Mouse (Mus musculus) embryo, embryonic 9.5 days (tissue): Measurements from ENCODE around the gene Pum3.

Source experiments
- DNase-seq: peaks from one replicate; pipeline ENCODE4 v3.0.0-alpha.2; 2017; ENCODE audit errors: extremely low spot score

The Pum3 gene

DNA sequence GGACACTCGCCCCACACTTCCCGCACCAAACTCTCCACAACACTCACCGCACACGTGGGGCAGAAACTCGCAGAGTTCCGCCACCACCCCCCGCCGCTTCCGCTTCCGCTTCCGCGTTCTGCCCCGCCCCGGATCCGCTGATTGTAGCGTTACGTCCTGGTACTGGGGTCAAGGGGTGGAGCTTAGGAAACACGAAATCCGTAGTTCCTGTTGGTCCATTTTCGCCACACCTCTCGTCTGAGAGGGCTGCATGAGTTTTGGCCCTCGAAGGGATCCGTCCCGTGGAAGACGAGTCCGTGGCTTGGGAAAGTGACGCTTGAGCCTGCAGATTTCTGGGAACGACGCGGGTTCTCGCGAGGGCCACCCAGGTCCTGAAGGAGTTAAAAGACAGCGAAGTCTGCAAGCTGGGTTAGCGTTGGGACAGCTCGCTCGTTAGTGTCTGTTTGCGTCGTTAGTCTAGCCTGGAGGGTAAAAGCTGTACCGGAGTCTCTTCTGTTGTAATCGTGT lies at the start of gene Pum3:
TSS of gene Pum3 (minus strand) at position 81 of the 507 bp plus-strand sequence.
- peak; percentile 93 for DNase-seq

DNA sequence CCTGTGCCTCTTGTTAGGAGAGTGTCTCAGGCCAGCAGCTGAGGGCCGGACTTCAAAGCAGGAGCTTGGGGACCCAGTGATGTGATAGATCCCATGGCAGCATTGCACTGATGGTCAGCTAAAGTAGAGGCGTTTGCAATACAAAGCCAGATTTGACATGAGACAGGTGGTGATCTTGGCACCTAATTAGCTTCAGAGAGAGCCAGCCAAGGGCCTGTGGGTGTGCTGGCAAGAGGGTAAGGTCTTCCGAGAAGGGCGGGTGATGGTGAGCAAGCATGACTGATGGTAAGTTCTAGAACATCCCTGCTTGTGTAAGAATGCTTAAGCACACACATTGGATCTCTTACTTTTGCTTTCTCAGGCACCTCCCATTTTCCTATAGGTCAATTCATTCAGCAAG lies 37.1 kb upstream of the Pum3 start:
- DNase-seq = no peak

DNA sequence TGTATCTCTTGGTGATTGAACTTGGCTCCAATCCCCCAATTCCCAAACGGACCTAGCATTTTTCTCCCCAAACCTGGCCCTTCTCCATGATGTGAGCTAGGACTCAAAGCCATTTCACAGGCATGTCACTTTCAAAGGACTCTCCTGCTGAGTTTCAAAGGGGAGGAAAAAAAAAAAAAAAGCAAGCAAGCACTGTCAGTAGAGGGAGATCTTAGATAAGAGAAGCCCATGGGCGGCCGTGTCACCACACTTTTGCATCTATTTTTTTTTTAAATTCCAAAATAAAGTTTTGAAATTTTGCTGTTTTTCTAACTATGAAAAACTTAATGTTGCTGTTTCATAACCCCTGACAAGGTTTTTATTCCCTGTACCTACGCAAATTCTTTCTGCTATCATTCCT lies 33.0 kb upstream of the Pum3 start:
- DNase-seq = no peak

DNA sequence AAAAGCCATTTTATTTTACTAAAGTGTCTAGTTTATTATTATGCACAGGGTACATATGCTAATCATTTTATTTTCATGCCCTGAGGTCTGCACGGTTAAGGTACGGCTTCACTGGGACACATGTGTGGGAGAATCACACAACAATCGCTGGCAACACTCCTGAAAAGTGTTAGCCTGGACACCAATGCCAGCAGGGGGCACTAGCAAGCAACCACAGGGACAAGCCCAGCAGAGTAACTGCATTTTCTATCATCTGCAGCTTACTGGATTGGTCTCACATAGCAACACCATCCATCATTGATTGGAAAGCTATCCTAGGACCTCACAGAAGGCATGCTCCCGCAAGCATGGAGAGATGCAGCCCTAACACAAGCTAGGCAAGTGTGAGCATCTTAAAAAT lies 20.8 kb upstream of the Pum3 start:
- peak; percentile 64 for DNase-seq

DNA sequence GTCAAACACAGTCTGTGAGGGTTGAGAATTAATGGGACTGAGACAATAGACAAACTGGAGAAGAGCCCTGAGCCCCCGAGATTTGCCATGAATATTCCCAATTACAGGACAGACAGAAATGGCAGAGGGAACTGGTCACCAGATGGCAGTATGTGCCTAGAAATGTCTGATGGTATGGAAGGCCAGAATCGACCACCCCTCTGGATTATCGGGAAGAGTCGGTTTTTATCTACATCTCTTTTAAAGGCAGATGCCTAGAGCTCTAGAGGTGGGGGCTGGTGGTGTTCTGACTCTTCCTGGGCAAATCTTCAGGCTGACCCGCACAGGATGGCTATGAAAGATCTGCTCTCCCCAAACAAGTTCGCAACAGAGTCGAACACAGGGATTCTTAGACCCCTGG lies 17.9 kb upstream of the Pum3 start:
- DNase-seq = peak; percentile 63

DNA sequence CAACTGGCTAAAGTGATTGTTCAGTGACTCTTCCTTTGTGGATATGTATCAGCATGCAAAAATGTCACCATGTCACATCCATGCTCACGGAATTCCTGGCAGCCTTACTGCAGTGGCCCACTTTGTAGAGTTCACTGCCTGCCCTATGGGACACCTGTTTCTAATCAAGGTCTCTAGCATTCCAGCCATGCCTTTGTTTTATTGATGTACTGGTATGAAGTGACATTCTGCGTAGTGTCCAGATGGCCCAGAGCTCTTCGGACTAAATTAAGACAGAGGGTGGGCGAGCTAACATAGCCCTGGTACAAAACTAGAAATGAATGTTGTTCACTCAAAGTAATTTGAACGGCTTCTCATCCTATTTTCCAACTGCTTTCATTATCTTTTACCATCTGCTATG lies 11.5 kb upstream of the Pum3 start:
- no peak for DNase-seq

DNA sequence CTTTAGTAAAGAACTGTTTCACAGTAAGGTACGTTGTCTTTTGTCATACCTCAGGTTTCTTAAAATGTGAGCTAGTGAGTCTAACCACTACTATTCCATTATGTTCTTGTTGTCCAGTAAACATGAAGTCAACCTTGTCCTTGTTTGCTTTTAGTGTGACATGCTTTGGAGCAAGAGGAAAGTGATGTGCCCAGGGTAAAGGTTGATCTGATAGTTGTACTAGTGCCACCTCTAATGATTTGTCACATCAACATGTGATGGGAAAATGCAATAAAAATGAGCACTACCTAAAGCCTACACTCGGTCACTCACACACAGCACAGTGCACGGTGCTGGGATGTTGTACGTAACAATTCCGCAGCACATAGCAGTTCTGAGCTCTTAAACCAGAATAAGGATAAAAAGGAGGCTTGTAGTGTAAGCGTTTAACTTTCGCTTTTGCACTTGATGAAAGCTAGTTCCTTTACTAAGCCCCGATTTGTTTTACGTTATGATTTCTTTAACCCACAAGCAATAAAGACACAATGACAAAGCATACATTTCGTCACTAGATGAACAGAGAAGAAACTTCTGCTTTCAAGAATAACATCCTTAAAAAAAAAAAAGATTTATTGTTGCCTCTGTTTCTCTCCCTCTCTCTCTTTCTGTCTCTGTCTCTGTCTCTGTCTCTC lies 8.5 kb upstream of the Pum3 start:
- DNase-seq = no peak

DNA sequence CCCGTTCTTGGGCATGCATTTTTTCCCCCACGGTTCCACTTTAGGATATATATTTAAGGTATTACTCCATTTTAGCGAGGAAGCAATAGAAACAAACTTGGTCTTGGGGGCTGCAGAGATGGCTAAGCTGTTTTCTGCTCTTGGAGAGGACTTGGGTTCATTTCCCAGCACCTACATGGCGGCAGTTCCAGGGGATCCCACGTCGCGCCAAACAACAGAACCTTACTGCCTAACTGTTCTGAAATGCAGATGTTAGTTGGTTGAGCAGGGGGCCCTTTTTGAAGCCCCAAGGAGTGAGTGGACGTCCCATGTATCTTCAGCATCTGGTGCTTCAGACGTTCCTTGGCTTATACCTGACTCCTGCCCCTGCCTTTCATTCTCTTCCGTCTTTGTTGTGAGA lies 781 bp upstream of the Pum3 start:
- DNase-seq = no peak

DNA sequence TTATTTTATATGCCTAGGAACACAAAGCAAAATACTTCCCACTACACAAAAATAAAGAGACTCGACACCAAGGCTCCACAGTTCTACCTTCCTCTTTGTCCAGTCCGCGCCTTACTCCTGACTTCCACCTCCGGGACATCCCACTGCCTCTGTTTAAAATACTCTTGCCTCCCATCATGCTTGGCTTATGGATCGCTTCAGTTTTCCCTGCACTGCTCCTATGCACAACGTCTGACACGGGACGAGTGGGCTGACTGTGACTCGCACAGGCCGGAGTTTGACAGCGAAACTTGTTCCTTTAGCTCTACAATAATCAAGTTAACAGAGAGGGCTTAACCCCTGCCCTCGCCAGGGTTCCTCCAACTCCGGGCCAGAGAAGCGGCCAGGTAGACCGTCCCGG lies 344 bp downstream of the Pum3 start:
- no peak for DNase-seq

DNA sequence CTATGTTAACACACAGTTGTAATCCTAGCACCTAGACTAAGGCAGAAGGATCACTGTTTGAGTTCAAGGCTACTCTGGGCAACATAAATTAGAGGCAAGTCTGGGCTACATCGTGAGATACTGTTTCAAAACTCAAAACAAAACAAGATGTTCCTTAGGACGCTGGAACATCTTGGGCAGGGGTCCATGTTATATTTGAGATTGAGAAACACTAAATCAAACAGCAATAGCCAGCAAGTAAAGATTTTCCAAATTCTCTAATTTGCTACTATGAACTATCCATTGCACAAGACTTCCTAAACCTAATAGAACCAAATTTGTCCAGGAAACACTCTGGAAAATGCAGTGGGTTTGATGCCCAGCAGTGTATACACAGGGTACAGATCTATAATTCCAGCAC lies 1.8 kb downstream of the Pum3 start:
- DNase-seq = no peak

DNA sequence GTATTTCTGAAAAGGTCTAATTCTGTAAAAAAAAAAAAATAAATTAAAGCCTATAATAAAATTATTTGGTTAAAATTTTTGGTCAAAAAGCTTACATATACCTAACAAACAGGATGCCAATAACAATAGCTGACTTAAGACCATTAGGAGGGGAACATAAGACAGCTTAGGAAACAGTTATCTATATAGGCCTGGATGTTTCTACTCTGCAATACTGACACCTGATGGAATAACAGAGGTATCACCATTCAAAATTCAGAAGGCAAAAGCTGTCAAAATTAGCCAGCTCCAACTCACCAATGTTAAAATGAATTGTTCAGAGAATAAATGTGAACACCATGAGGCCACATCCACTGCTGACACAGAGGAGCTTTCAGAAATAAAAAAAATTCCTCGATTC lies 3.2 kb downstream of the Pum3 start:
- no peak for DNase-seq

DNA sequence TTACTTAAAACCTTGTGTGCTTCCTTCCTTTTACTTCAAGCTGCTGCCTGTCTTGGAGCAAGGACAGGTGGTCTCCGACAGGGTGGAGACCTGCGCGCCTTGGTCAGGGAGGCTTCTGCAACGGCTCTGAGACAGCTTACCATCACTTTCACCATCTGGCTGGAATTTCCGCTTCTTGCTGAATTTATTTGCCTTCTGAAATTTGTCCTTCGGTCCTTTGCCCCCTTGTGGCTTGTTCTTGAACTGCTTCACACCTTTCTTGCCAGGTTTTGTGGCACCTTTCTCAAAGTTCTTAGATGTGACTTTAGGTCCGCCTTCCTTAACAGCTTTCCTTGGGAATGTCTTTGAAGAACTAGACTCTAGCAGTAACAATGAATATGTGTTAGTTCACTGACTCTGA lies 4.0 kb downstream of the Pum3 start:
- DNase-seq = peak; percentile 20

DNA sequence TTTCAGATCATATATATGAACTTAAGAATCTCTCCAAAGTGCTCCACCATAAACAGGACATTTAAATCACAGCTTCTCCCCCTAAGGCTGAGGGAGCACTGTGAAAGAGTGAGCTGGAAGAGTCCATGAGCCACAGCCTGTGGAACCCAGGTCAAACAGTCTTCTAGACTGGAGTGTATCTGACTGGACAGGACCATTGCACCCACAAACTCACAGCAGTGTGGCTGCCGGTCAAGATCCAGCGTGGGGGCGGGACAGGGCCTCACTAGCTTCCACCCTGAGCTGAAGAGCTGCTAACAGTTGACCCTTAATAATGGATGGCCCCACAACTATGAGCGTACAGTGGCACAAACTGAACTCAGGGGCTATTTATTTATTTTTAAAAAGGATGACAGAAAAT lies 12.2 kb downstream of the Pum3 start:
- DNase-seq = no peak

DNA sequence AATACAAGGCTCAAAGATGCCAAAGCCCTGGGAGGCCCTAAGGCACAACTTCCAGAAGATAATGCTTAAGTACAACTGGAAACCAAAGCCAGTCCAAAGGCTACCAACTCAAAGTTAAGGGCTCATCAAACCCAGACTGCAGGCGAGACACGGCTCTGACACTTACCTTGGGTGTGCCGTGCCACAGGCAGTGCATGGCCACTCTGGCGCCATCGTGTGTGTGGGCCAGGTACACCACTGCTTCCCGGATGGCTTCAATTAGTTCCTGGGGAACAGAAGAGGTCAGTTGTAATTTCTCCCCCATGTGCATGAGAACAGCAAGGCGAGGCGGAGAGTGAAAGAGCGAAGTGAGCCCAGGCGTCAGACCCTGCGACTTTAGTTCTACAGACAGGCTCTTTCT lies 13.1 kb downstream of the Pum3 start:
- peak; percentile 45 for DNase-seq

DNA sequence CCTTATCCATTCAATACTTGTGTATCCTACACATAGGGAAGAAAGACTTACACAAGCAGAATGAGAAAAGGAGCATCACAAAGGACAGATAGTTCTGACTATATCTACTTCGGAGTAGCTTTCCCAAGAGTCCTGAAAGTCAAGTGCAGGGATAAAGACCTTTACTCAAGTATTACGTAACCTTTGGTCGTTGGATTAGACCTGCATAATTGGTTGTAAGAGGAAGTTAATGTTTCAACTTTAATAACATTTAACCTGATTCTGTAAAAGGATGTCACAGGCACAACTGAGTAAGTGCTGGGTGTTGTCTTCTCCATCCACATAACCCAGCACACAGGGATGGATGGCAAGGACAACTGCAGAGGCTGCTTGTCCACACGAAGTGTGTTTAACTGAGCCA lies 18.3 kb downstream of the Pum3 start:
- DNase-seq = no peak

DNA sequence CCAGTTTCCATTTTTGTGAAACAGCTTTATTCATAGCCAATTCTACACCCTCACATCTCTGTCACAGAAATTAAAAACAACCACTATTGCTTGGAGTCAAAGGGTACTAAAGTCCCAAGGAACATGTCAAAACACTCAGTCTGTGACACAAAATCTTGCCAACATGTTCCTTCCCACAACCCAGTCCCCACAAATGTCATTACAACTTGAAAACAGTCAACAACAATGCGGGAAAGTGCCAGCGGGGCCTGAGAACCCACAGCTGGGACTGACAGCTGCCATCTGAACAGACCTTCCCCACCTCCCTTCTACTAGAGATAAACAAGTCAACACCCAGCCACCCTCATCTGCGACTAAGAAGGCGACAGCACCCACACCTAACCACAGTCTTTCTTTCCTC lies 18.9 kb downstream of the Pum3 start:
- no peak for DNase-seq

DNA sequence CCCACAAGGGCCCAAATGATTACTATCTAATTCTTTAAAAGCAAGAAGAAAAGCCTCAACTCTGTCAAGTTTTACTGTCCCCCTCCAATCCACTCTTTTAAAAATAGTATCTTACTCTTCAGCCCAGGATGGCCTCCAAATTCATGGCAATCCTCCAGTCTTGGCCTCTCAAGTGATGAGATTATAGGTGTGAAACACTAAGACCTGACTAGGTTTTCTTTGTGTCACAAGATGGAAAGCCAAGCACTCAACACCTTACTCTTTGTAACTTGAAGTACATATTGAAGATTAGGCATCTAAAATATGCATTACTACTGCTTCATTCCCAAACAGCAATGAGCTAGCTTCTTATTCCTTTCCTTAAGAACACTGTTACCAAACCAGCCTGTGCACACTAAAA lies 19.8 kb downstream of the Pum3 start:
- DNase-seq = no peak

DNA sequence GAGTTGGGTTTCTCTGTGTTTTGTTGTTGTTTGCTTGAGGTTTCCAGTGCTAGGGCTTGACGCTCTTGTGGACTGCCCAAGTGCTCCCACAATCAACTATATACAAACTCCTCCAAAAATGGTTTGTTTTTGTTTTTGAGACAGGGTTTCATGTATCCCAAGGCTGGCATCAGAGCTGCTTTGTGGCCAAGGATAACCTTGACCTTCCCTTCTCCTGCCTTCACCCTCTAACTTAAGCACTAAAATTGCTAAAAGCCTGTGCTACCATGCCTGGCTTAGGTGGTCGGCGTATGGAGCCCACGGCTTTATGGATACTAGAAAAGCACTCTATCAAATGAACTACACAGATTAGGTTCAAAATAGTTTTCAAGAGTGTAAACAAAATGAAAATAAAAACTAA lies 20.4 kb downstream of the Pum3 start:
- DNase-seq = no peak

DNA sequence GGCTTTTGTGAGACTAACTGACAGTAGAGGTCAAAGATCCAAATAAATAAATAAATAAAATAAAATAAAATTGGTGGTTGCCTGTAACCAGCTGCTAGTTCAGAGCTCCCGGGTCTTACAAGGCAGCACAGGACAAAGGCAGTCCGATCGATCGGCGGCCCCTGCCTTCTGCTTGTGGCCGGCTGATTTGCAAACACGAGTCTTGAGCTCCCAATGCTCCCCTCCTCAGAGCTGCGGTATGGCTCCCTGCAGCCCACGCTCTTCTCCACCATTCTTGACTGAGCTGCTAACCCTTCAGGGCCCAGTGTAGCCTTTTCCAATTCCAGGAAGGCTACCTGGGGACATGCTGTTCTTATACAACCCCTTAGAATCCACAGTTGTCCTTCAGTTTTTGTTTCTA lies 31.8 kb downstream of the Pum3 start:
- no peak for DNase-seq

DNA sequence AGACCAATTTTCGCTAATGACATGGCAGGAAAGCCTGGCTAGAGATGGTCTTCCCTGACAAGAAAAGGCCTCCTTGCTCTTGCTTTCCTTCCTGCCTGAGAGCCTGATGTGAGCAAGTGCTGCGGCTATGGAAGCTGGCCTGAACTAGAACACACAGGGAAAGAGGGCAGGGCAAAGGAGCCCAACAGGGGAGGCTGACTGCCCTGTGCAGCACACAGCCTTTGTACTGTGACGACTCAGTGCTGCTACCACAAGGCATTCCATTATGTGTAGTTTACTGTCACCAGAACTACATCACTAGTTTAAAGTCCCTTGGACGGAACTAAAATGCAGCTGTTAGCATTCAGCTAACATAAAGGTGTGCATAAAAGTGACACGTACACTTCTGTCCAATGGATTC lies 32.4 kb downstream of the Pum3 start:
- no peak for DNase-seq

DNA sequence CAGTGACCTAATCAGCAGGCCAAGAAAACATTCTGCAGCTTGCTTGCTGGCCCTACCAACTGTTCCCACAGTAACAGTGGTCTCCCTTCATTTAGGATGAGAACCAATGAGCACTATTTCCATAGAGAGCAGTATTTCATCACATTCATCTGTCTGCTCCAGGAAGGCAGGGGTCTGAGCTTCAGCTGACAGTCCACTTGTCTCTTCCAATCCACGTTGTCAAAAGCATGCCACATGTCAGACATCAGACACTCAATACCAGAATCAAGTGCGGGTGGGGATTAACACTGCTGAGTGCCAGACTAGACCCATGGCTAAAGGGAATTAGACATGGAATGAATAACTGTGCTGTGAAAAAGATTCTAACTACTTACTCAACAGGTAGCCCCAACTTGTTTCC lies 32.9 kb downstream of the Pum3 start:
- no peak for DNase-seq

DNA sequence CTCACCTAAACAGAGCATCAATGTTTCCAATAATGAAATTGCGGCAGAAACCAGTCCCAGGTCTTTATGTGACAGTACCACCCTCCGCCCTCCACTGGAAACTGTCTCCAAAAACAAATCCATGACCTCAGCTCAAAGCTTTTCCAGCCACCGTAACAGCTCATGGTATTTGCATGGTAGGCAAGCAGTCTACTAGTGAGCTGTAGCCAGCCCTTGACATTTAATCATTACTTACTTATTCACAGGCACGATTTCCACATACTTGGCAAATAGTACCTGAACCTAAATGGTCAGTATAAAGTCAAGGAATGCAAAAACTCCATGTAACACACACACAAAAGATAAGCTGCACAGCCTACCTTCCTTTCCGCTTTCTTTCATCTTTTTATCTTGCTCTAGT lies 33.7 kb downstream of the Pum3 start:
- DNase-seq = no peak

DNA sequence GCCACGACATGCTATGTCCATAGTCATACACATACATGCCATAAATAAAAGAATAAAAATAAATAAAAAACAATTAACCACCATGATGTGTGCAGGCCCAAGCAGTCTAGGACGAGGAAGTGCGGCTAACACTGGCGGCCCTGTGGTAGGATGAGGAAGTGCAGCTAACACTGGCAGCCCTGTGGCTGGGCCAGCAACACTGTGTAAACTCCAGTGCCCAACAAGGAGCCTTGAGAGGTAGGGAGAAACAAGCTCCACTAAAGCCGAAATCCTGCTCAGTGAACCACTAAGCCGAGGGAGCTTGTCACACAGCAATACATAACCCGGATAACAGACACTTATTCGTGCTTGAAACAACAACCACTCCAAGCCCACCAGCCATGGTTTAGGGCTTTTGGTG lies 34.1 kb downstream of the Pum3 start:
- no peak for DNase-seq

DNA sequence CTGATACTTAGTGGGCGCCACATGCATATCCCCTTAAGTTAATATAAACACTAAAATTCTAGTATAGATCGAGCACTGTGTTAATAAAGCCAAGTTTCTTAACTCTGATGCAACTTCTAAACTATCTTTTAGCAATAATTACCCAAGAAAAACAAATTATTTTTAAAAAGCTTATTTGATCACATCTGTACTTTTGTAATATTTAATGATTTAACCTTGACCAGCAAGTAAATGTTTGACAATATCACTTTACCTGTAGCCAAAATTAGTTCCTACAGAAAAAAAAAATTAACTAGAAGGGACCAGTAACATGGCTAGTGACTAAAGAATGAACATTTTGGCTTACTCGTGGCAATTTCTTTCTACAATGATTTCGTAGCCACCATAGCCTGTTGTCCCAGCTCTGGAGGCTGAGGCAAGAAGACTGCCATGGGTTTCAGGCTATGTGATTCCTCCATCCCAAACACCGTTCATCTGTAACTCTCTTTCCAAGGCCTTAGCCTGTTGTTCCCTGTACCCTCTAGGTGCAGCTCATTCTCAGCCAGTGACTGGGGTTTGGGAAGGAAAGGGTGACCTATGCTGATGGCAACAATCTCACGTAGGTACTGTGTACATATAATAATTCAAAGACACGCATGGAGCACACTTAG lies 35.2 kb downstream of the Pum3 start:
- DNase-seq = no peak
